ENCODE assay signal across 20 mouse cellular contexts in the genomic region with DNA sequence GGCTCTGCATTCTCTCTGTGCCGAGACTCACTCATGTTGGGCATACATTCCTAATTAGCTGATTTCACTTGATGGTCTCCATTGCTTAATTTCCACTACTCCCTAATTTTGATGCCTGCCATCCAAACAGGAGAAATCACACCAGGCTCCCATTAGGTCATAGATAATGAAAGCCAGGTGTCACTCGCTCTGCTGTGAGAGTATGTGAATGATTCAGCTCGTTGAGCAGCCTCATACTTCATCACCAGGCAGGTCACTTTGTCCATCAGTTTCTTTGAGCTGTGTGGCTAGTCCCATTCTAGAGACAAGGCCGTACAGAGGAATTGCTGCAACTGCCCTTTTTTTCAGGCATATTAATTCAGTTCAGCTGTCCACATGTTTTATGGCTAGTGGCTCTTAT.
"Had no signal": no experiment of that assay in that cellular context is flagged by ENCODE, and none has a peak within 500 bp of the region (broad histone marks: within the 10 kb centered on the region; RNA-seq: fewer than 3 reads in every experiment).

No protein-coding gene starts in this region.

- H3K27ac ChIP-seq: kidney, embryonic 15.5 days; left cerebral cortex, adult 2 months; liver, embryonic 14.5 days; midbrain, embryonic 10.5 days; stomach, embryonic 15.5 days had no signal

- H3K9me3 ChIP-seq: kidney, embryonic 15.5 days; megakaryocyte, embryonic 14.5 days; midbrain, embryonic 10.5 days; midbrain, embryonic 13.5 days; stomach, embryonic 15.5 days had no signal

- ATAC-seq: liver, postnatal 0 days; lung, postnatal 0 days; midbrain, embryonic 13.5 days had no signal

- DNase-seq: kidney, adult 11 months; kidney, adult 8-10 months; kidney, postnatal 10 days; kidney, postnatal 36 days; layer of hippocampus, postnatal 36 days; liver, postnatal 0 days; lung, embryonic 14.5 days; retina, postnatal 1 day; right cerebral cortex, postnatal 25 days; spleen, adult 18-20 months; thymus, postnatal 25 days had no signal

- H3K4me1 ChIP-seq: stomach, embryonic 15.5 days had no signal

- H3K27me3 ChIP-seq: kidney, embryonic 15.5 days; megakaryocyte, embryonic 14.5 days; midbrain, embryonic 13.5 days; stomach, embryonic 15.5 days had no signal

- H3K4me3 ChIP-seq: kidney, embryonic 15.5 days; left cerebral cortex, adult 2 months; megakaryocyte, embryonic 14.5 days; midbrain, embryonic 10.5 days; midbrain, embryonic 13.5 days; stomach, embryonic 15.5 days had no signal

- H3K9ac ChIP-seq: kidney, embryonic 15.5 days; liver, embryonic 14.5 days; liver, postnatal 0 days; lung, embryonic 14.5 days; midbrain, embryonic 13.5 days; stomach, embryonic 15.5 days had no signal

- H3K4me2 ChIP-seq: kidney, embryonic 15.5 days; liver, embryonic 11.5 days; lung, embryonic 14.5 days; midbrain, embryonic 13.5 days; stomach, embryonic 15.5 days had no signal

- H3K36me3 ChIP-seq: stomach, embryonic 15.5 days had no signal
